Mouse (Mus musculus) myocyte (in vitro differentiated cells): ENCODE results near the gene Atp6v1g1.

Source experiments
- POLR2A ChIP-seq: IDR thresholded peaks from one replicate; pipeline ENCODE4 v1.6.1; 2011; ENCODE audit warnings: low read depth, mild to moderate bottlenecking, control low read depth, moderate library complexity; ENCODE audit not compliant: insufficient read length
- POLR2AphosphoS2 ChIP-seq: IDR thresholded peaks from one replicate; pipeline ENCODE4 v1.6.1; 2011; ENCODE audit warnings: low read depth, control low read depth; ENCODE audit not compliant: insufficient read length

GRCm38 (mm10) chr4:63572621-63573020 is 28.0 kb downstream of the Atp6v1g1 start:
- TF ChIP-seq POLR2AphosphoS2 (no peak), POLR2A (no peak)
